In the genomic region with DNA sequence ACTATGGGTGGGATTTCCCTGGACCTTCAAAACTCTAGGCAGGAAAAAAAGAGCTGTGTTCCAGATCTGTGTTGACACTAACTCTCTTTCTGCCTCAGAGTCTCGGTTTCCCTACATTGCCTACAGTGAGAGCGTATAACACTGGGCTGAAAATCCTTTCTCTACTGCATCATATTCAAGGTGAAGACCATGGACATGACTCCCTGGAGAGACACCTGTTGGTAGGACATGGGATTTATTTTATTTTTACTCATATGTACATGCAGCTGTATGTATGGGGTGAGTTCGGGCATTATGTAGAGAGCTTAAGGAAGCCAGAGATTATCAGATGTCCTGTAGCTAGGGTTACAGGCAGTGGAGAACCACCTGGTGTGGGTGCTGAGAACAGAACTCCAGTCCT, we compare ENCODE assay signal across 27 mouse cellular contexts. TPM values are rescaled to one million over a fixed set of nuclear protein-coding genes. Genes with fewer than 3 reads are reported as not detected.
A peak's percentile ranks its signal among the peaks of the same experiment; 100 is the strongest.
DNase-seq lines count a peak whose midpoint lies in the region; ATAC-seq and TF ChIP-seq lines count a peak whose summit lies in the region.
"Had no signal": no experiment of that assay in that cellular context is flagged by ENCODE, and none has a peak within 500 bp of the region (broad histone marks: within the 10 kb centered on the region; RNA-seq: fewer than 3 reads in every experiment).

No protein-coding gene starts in this region.

- no peak for ATAC-seq in intestine, postnatal 0 days
- ATAC-seq in intestine, embryonic 15.5 days = no peak
- ATAC-seq in lung, embryonic 14.5 days (ENCODE audit: insufficient read depth) = no peak
- no peak for ATAC-seq in midbrain, postnatal 0 days (ENCODE audit: low FRiP score)
- ATAC-seq in midbrain, embryonic 14.5 days (ENCODE audit: low FRiP score, low TSS enrichment) = no peak
- ATAC-seq: activated CD4-positive, CD25-positive, alpha-beta regulatory T cell, adult 4 months; CD4-positive, CD25-positive, alpha-beta regulatory T cell, adult 4 months; forebrain, embryonic 13.5 days; forebrain, embryonic 16.5 days; hindbrain, embryonic 16.5 days had no signal

- no peak overlapping the region for H3K4me2 ChIP-seq in intestine, postnatal 0 days (replicated peaks; ENCODE audit: low read depth)
- H3K4me2 ChIP-seq in intestine, embryonic 15.5 days (replicated peaks) = no peak overlapping the region
- no peak overlapping the region for H3K4me2 ChIP-seq in lung, embryonic 14.5 days
- H3K4me2 ChIP-seq in midbrain, postnatal 0 days (ENCODE audit: low read depth, low read length, poor library complexity, severe bottlenecking) = no peak overlapping the region
- H3K4me2 ChIP-seq in midbrain, embryonic 14.5 days (ENCODE audit: low read length) = no peak overlapping the region
- H3K4me2 ChIP-seq: forebrain, embryonic 13.5 days; heart, embryonic 11.5 days; hindbrain, embryonic 13.5 days had no signal

- no peak overlapping the region for H3K9ac ChIP-seq in intestine, postnatal 0 days (ENCODE audit: low read depth, low read length)
- no peak overlapping the region for H3K9ac ChIP-seq in intestine, embryonic 15.5 days
- no peak overlapping the region for H3K9ac ChIP-seq in lung, embryonic 14.5 days
- no peak overlapping the region for H3K9ac ChIP-seq in midbrain, postnatal 0 days (replicated peaks; ENCODE audit: low read length, poor library complexity, severe bottlenecking)
- H3K9ac ChIP-seq in midbrain, embryonic 14.5 days (replicated peaks; ENCODE audit: low read length) = no peak overlapping the region
- H3K9ac ChIP-seq: forebrain, embryonic 13.5 days; hindbrain, embryonic 13.5 days had no signal

- H3K27me3 ChIP-seq in intestine, postnatal 0 days (replicated peaks; ENCODE audit: control insufficient read depth, insufficient read depth, low read length) = no peaks in the 10 kb centered on the region
- H3K27me3 ChIP-seq in intestine, embryonic 15.5 days (replicated peaks) = no peaks in the 10 kb centered on the region
- H3K27me3 ChIP-seq in lung, embryonic 14.5 days (ENCODE audit: insufficient read depth, low read length) = no peaks in the 10 kb centered on the region
- H3K27me3 ChIP-seq in midbrain, postnatal 0 days (ENCODE audit: insufficient read depth, low read length) = no peaks in the 10 kb centered on the region
- H3K27me3 ChIP-seq in midbrain, embryonic 14.5 days (ENCODE audit: control insufficient read depth, insufficient read depth, low read length) = no peaks in the 10 kb centered on the region
- H3K27me3 ChIP-seq: forebrain, embryonic 13.5 days; hindbrain, embryonic 13.5 days had no signal

- H3K36me3 ChIP-seq in intestine, postnatal 0 days (ENCODE audit: control insufficient read depth, insufficient read depth) = no peaks in the 10 kb centered on the region
- no peaks in the 10 kb centered on the region for H3K36me3 ChIP-seq in intestine, embryonic 15.5 days
- no peaks in the 10 kb centered on the region for H3K36me3 ChIP-seq in lung, embryonic 14.5 days (ENCODE audit: insufficient read depth)
- H3K36me3 ChIP-seq in midbrain, postnatal 0 days (ENCODE audit: insufficient read depth, low read length) = no peaks in the 10 kb centered on the region
- no peaks in the 10 kb centered on the region for H3K36me3 ChIP-seq in midbrain, embryonic 14.5 days (ENCODE audit: control insufficient read depth, insufficient read depth, low read length)
- H3K36me3 ChIP-seq: hindbrain, embryonic 13.5 days had no signal

- H3K9me3 ChIP-seq in intestine, postnatal 0 days (ENCODE audit: control insufficient read depth) = no peaks in the 10 kb centered on the region
- H3K9me3 ChIP-seq in intestine, embryonic 15.5 days = no peaks in the 10 kb centered on the region
- no peaks in the 10 kb centered on the region for H3K9me3 ChIP-seq in lung, embryonic 14.5 days (ENCODE audit: low read depth, low read length)
- H3K9me3 ChIP-seq in midbrain, postnatal 0 days (ENCODE audit: low read length) = no peaks in the 10 kb centered on the region
- no peaks in the 10 kb centered on the region for H3K9me3 ChIP-seq in midbrain, embryonic 14.5 days (ENCODE audit: control insufficient read depth, low read length)
- H3K9me3 ChIP-seq: forebrain, embryonic 10.5 days; forebrain, embryonic 13.5 days; hindbrain, embryonic 10.5 days; hindbrain, embryonic 13.5 days had no signal

- DNase-seq in lung, embryonic 14.5 days = peak; percentile 34
- no peak for DNase-seq in lung, postnatal 4 days
- no peak for DNase-seq in midbrain, postnatal 0 days (ENCODE audit: low spot score)
- no peak for DNase-seq in midbrain, embryonic 14.5 days
- no peak for DNase-seq in spleen, postnatal 36 days (ENCODE audit: low spot score in 2 of 2)
- DNase-seq: adrenal gland, adult 8-10 months; adrenal gland, postnatal 25 days; cerebellum, adult 18-20 months; cerebellum, adult 9-10 months; cerebellum, postnatal 14 days; gastrocnemius, postnatal 10 days; gastrocnemius, postnatal 36 days; heart, adult 2 months; heart, postnatal 10 days; heart, postnatal 36 days had no signal

- peak; percentile 52 for TF ChIP-seq CTCF in intestine, postnatal 0 days (IDR thresholded peaks at IDR 0.05; ENCODE audit: low read depth)
- TF ChIP-seq CTCF in lung, embryonic 14.5 days (IDR thresholded peaks at IDR 0.05; ENCODE audit: low read depth) = peak; percentile 44
- peak; percentile 19; the same call in 1 of the 2 replicates for TF ChIP-seq CTCF in midbrain, postnatal 0 days (IDR thresholded peaks at IDR 0.05)

- H3K4me3 ChIP-seq in intestine, postnatal 0 days (ENCODE audit: low read depth, low read length) = no peak overlapping the region
- no peak overlapping the region for H3K4me3 ChIP-seq in intestine, embryonic 15.5 days (replicated peaks)
- no peak overlapping the region for H3K4me3 ChIP-seq in lung, embryonic 14.5 days (ENCODE audit: low read depth, low read length)
- no peak overlapping the region for H3K4me3 ChIP-seq in midbrain, postnatal 0 days (ENCODE audit: low read depth, low read length)
- no peak overlapping the region for H3K4me3 ChIP-seq in midbrain, embryonic 14.5 days (replicated peaks; ENCODE audit: low read depth, low read length)
- H3K4me3 ChIP-seq: forebrain, embryonic 10.5 days; forebrain, embryonic 13.5 days; heart, adult 2 months; hindbrain, embryonic 10.5 days; hindbrain, embryonic 13.5 days had no signal

- WGBS in intestine, postnatal 0 days = 78% methylated on average over 3 of the region's 3 CpGs
- 80% methylated on average over 3 of the region's 3 CpGs for WGBS in intestine, embryonic 15.5 days
- WGBS in lung, embryonic 14.5 days = 80% methylated on average over 3 of the region's 3 CpGs
- WGBS in midbrain, postnatal 0 days = 85% methylated on average over 3 of the region's 3 CpGs
- WGBS in midbrain, embryonic 14.5 days = 91% methylated on average over 3 of the region's 3 CpGs

- no peaks in the 10 kb centered on the region for H3K4me1 ChIP-seq in intestine, postnatal 0 days (replicated peaks; ENCODE audit: control insufficient read depth, insufficient read depth, low read length)
- no peaks in the 10 kb centered on the region for H3K4me1 ChIP-seq in intestine, embryonic 15.5 days (replicated peaks)
- no peaks in the 10 kb centered on the region for H3K4me1 ChIP-seq in lung, embryonic 14.5 days (ENCODE audit: insufficient read depth)
- H3K4me1 ChIP-seq in midbrain, postnatal 0 days (ENCODE audit: insufficient read depth, low read length) = no peaks in the 10 kb centered on the region
- no peaks in the 10 kb centered on the region for H3K4me1 ChIP-seq in midbrain, embryonic 14.5 days (ENCODE audit: control insufficient read depth, insufficient read depth, low read length)
- H3K4me1 ChIP-seq: forebrain, embryonic 13.5 days; hindbrain, embryonic 13.5 days had no signal

- no peak overlapping the region for H3K27ac ChIP-seq in intestine, postnatal 0 days (ENCODE audit: low read depth, low read length)
- no peak overlapping the region for H3K27ac ChIP-seq in intestine, embryonic 15.5 days
- no peak overlapping the region for H3K27ac ChIP-seq in lung, embryonic 14.5 days (ENCODE audit: low read depth)
- no peak overlapping the region for H3K27ac ChIP-seq in midbrain, postnatal 0 days (ENCODE audit: low read depth, low read length)
- no peak overlapping the region for H3K27ac ChIP-seq in midbrain, embryonic 14.5 days (replicated peaks; ENCODE audit: low read depth, low read length)
- H3K27ac ChIP-seq: forebrain, embryonic 10.5 days; forebrain, embryonic 13.5 days; heart, adult 2 months; hindbrain, embryonic 10.5 days; hindbrain, embryonic 13.5 days had no signal

RNA-seq across cellular contexts. Expression of a gene that starts 50.0 kb away (rescaled TPM):
- polyA plus RNA-seq in intestine, postnatal 0 days (2015; fragmentation: Nextera tagmentation; extraction: Ambion mirVana) = 2.2 and 2.7 TPM in 2 replicates
- polyA plus RNA-seq in intestine, embryonic 15.5 days (2015; fragmentation: Nextera tagmentation; extraction: Ambion mirVana) = 9.6 and 10.8 TPM in 2 replicates
- polyA plus RNA-seq in lung, embryonic 14.5 days (2014; fragmentation: Nextera tagmentation; extraction: Ambion mirVana) = 9.0 and 11.7 TPM in 2 replicates
- 61.9 and 65.1 TPM in 2 replicates for total RNA-seq in midbrain, postnatal 0 days (2014; rRNA removed)
- 35.5 and 35.7 TPM in 2 replicates for polyA plus RNA-seq in midbrain, postnatal 0 days (2015; fragmentation: Nextera tagmentation; extraction: Ambion mirVana)
- 8.3 and 16.2 TPM in 2 replicates for polyA plus RNA-seq in midbrain, embryonic 14.5 days (2014; fragmentation: Nextera tagmentation; extraction: Ambion mirVana)
- total RNA-seq: granulocyte monocyte progenitor cell, adult 5-6 weeks had no signal
- polyA plus RNA-seq: activated CD4-positive, CD25-positive, alpha-beta regulatory T cell, adult 4 months had no signal
